Mouse (Mus musculus) forebrain, embryonic 14.5 days (tissue): Measurements from ENCODE around the gene H6pd. TPM values are rescaled to one million over a fixed set of nuclear protein-coding genes. Genes with fewer than 3 reads are reported as not detected.

Experiments
- ATAC-seq: fragments of 200-750 bp; cut with Nextera tagmentation; 2 replicates; pipeline ENCODE4 v1.8.0; 2017; ENCODE audit warnings: mild to moderate bottlenecking, moderate library complexity
- DNase-seq: peaks from one replicate; pipeline ENCODE4 v3.0.0-alpha.2; 2015; ENCODE audit warnings: low spot score
- H3K27ac ChIP-seq: fragments of 300-500 bp; sonication (generic); 2 replicates; pipeline ENCODE4 v1.5.1; 2014; ENCODE audit warnings: low read depth, mild to moderate bottlenecking, control low read depth, low read length, moderate library complexity
- H3K27me3 ChIP-seq: fragments of 300-500 bp; sonication (generic); replicated peaks from 2 replicates; pipeline ENCODE4 v1.6.1; 2014; ENCODE audit warnings: low read length, control low read depth, mixed read lengths; ENCODE audit not compliant: control insufficient read depth, insufficient read depth
- H3K36me3 ChIP-seq: fragments of 300-500 bp; sonication (generic); 2 replicates; pipeline ENCODE4 v1.6.1; 2014; ENCODE audit warnings: low read length, control low read depth; ENCODE audit not compliant: control insufficient read depth, insufficient read depth
- H3K4me1 ChIP-seq: fragments of 300-500 bp; sonication (generic); 2 replicates; pipeline ENCODE4 v1.6.1; 2014; ENCODE audit warnings: antibody characterized with exemption, low read length, control low read depth; ENCODE audit not compliant: control insufficient read depth, insufficient read depth
- H3K4me2 ChIP-seq: fragments of 300-500 bp; sonication (generic); 2 replicates; pipeline ENCODE4 v1.6.1; 2014; ENCODE audit warnings: mild to moderate bottlenecking, control low read depth, low read length
- H3K4me3 ChIP-seq: fragments of 300-500 bp; sonication (generic); 2 replicates; pipeline ENCODE4 v1.5.1; 2014; ENCODE audit warnings: low read depth, low read length, control low read depth
- H3K9ac ChIP-seq: fragments of 300-500 bp; sonication (generic); 2 replicates; pipeline ENCODE4 v1.6.1; 2014; ENCODE audit warnings: mild to moderate bottlenecking, low read length, control low read depth, moderate library complexity
- H3K9me3 ChIP-seq: fragments of 300-500 bp; sonication (generic); replicated peaks from 2 replicates; pipeline ENCODE4 v1.6.1; 2016; ENCODE audit warnings: low read length, control low read depth, mixed read lengths; ENCODE audit not compliant: control insufficient read depth
- WGBS: fragments of 180-500 bp; shearing (Covaris S2); extraction: QIAGEN DNeasy Blood & Tissue Kit; methylation state at CpG from one replicate; pipeline ENCODE4 v1.1.7; 2014; 5-methylcytosine and 5-hydroxymethylcytosine counted together
- polyA plus RNA-seq: library from polyadenylated mRNA; unstranded; fragments of >200 nt; fragmentation: Nextera tagmentation; extraction: Ambion mirVana; gene quantifications from 2 replicates; pipeline ENCODE4 v1.2.1, GENCODE M21; 2014

H6pd gene
- polyA plus RNA-seq, 1 experiment from 2014 or later: 1.5 TPM

GRCm38 (mm10) chr4:149998786-149999509 lies 9.9 kb downstream of the H6pd start:
- Histone ChIP-seq H3K4me3 (no peak overlapping the region), H3K27ac (no peak overlapping the region), H3K9ac (no peak overlapping the region), H3K9me3 (no peaks in the 10 kb centered on the region), H3K27me3 (no peaks in the 10 kb centered on the region), H3K36me3 (no peaks in the 10 kb centered on the region), H3K4me1 (no peaks in the 10 kb centered on the region), H3K4me2 (no peak overlapping the region)
- WGBS: 85% methylated on average over 14 of the region's 14 CpGs
- ATAC-seq: no peak
- DNase-seq: no peak

GRCm38 (mm10) chr4:149997999-149998398 lies 10.8 kb downstream of the H6pd start:
- H3K4me1 ChIP-seq: no peaks in the 10 kb centered on the region
- ATAC-seq (no peak), DNase-seq (no peak)
- no peak overlapping the region for H3K4me2 ChIP-seq
- H3K9me3 ChIP-seq: no peaks in the 10 kb centered on the region
- H3K36me3 ChIP-seq: no peaks in the 10 kb centered on the region
- H3K9ac ChIP-seq: no peak overlapping the region
- H3K27ac ChIP-seq: no peak overlapping the region
- WGBS: 88% methylated on average over 10 of the region's 10 CpGs
- no peaks in the 10 kb centered on the region for H3K27me3 ChIP-seq
- H3K4me3 ChIP-seq: no peak overlapping the region

GRCm38 (mm10) chr4:149996440-149996839 lies 12.4 kb downstream of the H6pd start:
- ATAC-seq: no peak
- no peak overlapping the region for H3K9ac ChIP-seq
- 84% methylated on average over 7 of the region's 7 CpGs for WGBS

DNA sequence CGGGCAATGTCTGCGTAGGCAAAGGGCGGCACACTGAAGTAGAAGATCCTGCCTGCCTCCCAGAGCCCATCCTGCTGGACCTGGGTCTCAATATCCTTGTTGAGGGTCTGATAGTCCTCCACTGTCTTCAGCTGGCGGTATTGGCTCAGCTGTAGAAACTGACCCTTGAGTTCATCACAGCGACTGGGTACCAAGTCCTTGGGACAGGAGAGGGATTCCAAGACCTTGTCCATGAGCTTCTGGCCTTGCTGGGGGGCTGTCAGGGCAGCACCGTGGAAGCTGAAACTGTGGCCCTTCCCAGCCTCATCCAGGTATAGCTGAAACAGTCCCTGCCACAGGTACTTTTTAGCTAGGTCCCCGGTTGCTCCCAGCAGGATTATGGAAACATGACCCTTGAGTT lies 12.9 kb downstream of the H6pd start:
- Histone ChIP-seq H3K27ac (no peak overlapping the region), H3K27me3 (no peaks in the 10 kb centered on the region), H3K4me3 (no peak overlapping the region), H3K4me2 (no peak overlapping the region), H3K4me1 (peaks cover under 1% of the 10 kb centered on the region; the same call in 1 of the 2 replicates), H3K36me3 (no peaks in the 10 kb centered on the region), H3K9me3 (no peaks in the 10 kb centered on the region), H3K9ac (no peak overlapping the region)
- WGBS: 90% methylated on average over 7 of the region's 7 CpGs
- DNase-seq: no peak
- ATAC-seq: no peak

More at GRCm38 (mm10) chr4:149996440-149996839, 12.4 kb downstream of the H6pd start:
- Histone ChIP-seq H3K4me3 (no peak overlapping the region), H3K36me3 (no peaks in the 10 kb centered on the region), H3K27me3 (no peaks in the 10 kb centered on the region), H3K4me1 (no peaks in the 10 kb centered on the region), H3K9me3 (no peaks in the 10 kb centered on the region), H3K27ac (no peak overlapping the region), H3K4me2 (no peak overlapping the region)
- DNase-seq: no peak

- Histone ChIP-seq H3K9ac (no peak overlapping the region), H3K4me2 (no peak overlapping the region), H3K4me1 (peaks cover 9% of the 10 kb centered on the region), H3K36me3 (no peaks in the 10 kb centered on the region), H3K4me3 (no peak overlapping the region), H3K27me3 (no peaks in the 10 kb centered on the region), H3K9me3 (no peaks in the 10 kb centered on the region), H3K27ac (no peak overlapping the region)
- no peak for DNase-seq
- no peak for ATAC-seq
- WGBS: 87% methylated on average over 10 of the region's 10 CpGs
Observed at GRCm38 (mm10) chr4:149994218-149994617, 14.6 kb downstream of the H6pd start.

- no peak overlapping the region for H3K4me2 ChIP-seq
- H3K9ac ChIP-seq: no peak overlapping the region
- DNase-seq: no peak
- no peak overlapping the region for H3K27ac ChIP-seq
- no peaks in the 10 kb centered on the region for H3K27me3 ChIP-seq
- 93% methylated on average over 8 of the region's 8 CpGs for WGBS
- H3K4me3 ChIP-seq: no peak overlapping the region
- ATAC-seq: no peak
- H3K9me3 ChIP-seq: no peaks in the 10 kb centered on the region
- H3K4me1 ChIP-seq: peaks cover 16% of the 10 kb centered on the region
- no peaks in the 10 kb centered on the region for H3K36me3 ChIP-seq
Observed at GRCm38 (mm10) chr4:149992670-149993032, 16.2 kb downstream of the H6pd start.

DNA sequence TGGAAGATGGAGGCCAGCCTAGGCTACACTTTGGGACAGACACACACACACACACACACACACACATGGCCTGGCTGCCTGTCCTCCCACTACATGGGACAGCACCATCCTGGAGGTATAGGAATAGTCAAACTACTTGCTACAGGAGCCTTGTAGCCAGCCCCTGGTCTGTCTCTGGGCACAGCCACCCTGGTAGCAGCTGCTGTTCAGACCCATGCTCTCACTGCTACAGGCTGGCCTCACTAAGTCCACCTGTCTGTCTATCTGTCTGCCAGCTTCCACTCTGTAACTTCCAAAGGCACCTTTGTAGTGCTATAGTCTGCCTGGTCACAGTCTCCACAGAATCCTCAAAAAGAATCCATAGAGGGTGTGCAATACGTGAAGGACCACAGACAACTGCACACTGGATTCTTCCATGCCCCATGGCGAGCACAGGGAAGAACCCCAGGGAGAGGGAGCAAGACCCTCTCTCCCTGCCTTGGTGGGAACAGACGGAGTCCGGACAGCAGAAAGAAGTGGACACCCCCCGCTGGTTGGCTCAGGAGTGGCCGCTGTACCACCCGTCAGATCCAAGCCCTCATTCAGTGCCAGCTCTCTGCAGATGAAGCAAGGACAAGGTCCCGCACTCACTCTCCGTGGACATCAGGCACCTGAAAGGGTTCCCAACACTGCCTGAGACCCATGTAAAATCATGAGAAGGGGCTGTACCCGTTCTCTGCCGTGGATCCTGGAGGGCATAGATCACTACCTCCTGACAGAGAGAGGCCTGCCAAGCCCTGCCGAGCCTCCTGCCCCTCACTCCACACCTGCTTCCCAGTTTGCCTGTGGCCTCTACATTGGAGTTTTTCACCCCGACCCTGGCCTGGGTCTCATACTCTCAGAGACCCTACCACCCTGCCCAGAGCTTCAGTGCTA lies 16.8 kb downstream of the H6pd start:
- Histone ChIP-seq H3K9ac (no peak overlapping the region), H3K36me3 (no peaks in the 10 kb centered on the region), H3K9me3 (no peaks in the 10 kb centered on the region), H3K4me2 (no peak overlapping the region), H3K4me3 (no peak overlapping the region), H3K27me3 (no peaks in the 10 kb centered on the region), H3K27ac (no peak overlapping the region), H3K4me1 (peaks cover 16% of the 10 kb centered on the region)
- DNase-seq (no peak), ATAC-seq (no peak)
- 73% methylated on average over 13 of the region's 13 CpGs for WGBS

GRCm38 (mm10) chr4:149990954-149991633 lies 17.7 kb downstream of the H6pd start:
- Histone ChIP-seq H3K9ac (peak overlapping the region; percentile 18; the same call in 1 of the 2 replicates), H3K27ac (peak overlapping the region; percentile 33; the same call in 1 of the 2 replicates), H3K27me3 (no peaks in the 10 kb centered on the region), H3K9me3 (no peaks in the 10 kb centered on the region), H3K36me3 (no peaks in the 10 kb centered on the region), H3K4me3 (no peak overlapping the region), H3K4me2 (no peak overlapping the region), H3K4me1 (peaks cover 16% of the 10 kb centered on the region)
- ATAC-seq: no peak
- 27% methylated on average over 8 of the region's 9 CpGs for WGBS
- DNase-seq: no peak
